Mouse (Mus musculus) embryonic fibroblast, embryonic 13.5 days (primary cell): Measurements from ENCODE around the gene Prkch.

ENCODE experiments used
- CTCF ChIP-seq: IDR thresholded peaks from 2 replicates; pipeline ENCODE4 v1.5.1; 2011; ENCODE audit warnings: mild to moderate bottlenecking, control low read depth, low read length, moderate library complexity, borderline replicate concordance; ENCODE audit not compliant: insufficient read depth
- POLR2A ChIP-seq: IDR thresholded peaks from 2 replicates; pipeline ENCODE4 v1.6.1; 2011; ENCODE audit warnings: low read depth, mild to moderate bottlenecking, control low read depth, low read length, moderate library complexity

- TF ChIP-seq CTCF (no peak), POLR2A (no peak)
Observed at GRCm38 (mm10) chr12:73605174-73605573, 20.6 kb downstream of the Prkch start.
